Mouse (Mus musculus): ENCODE measurements around the gene Lemd1. TPM values are rescaled to one million over a fixed set of nuclear protein-coding genes. Genes with fewer than 3 reads are reported as not detected.

Lemd1 gene
- polyA plus RNA-seq, 1 experiment from 2014 or later, result 14.3 TPM

DNA sequence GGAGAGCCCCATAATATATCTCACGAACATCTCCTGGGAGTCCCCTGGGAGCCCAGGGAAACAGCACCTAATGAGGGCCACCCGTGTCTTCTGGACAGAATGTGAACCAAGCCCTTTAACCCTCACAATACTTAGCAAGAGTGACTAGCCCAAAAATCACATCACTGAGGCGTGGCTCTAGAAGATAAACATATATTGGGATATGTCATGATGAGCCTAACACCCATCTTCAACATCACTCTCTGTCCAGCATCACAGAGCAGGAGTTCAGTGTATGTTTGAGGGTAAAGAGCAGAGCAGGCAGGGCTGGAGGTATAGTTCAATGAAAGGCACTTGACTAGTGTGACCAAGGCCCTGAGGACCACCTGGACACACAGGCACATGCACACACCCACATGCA, 38.4 kb downstream of the Lemd1 start, which contains the start of gene Gm10188:
TSS of gene Gm10188 (minus strand) at position 101 of the 400 bp plus-strand sequence.
- no peaks in the 10 kb centered on the region for H3K9me3 ChIP-seq (replicated peaks)
- WGBS, result 87% methylated on average over 3 of the region's 3 CpGs
- H3K27ac ChIP-seq, result no peak within 1 kb of the TSS
- no peak within 1 kb of the TSS for H3K9ac ChIP-seq
- no peaks in the 10 kb centered on the region for H3K27me3 ChIP-seq
- no peaks in the 10 kb centered on the region; the same call in 1 of the 2 replicates for H3K36me3 ChIP-seq (ENCODE audit: poor library complexity, severe bottlenecking)
- ATAC-seq, result no peak
- H3K4me3 ChIP-seq, result no peak within 1 kb of the TSS
- H3K4me1 ChIP-seq, result 0 out of 2 replicates have a peak, but pooled peaks cover 8% of the 10 kb centered on the region
- no peak within 1 kb of the TSS for H3K4me2 ChIP-seq

- H3K36me3 ChIP-seq (ENCODE audit: poor library complexity, severe bottlenecking), result no peaks in the 10 kb centered on the region; the same call in 1 of the 2 replicates
- 0 out of 2 replicates have a peak overlapping the region, but pooled peaks have one; percentile 1 for H3K9ac ChIP-seq
- WGBS, result 33% methylated on average over 7 of the region's 7 CpGs
- no peak overlapping the region for H3K4me2 ChIP-seq
- no peaks in the 10 kb centered on the region for H3K9me3 ChIP-seq (replicated peaks)
- 0 out of 2 replicates have a peak, but pooled peaks have one; percentile 33 for ATAC-seq
- 0 out of 2 replicates have a peak overlapping the region, but pooled peaks have one; percentile 55 for H3K27ac ChIP-seq
- 0 out of 2 replicates have a peak, but pooled peaks cover 8% of the 10 kb centered on the region for H3K4me1 ChIP-seq
- H3K27me3 ChIP-seq, result no peaks in the 10 kb centered on the region
- no peak overlapping the region for H3K4me3 ChIP-seq
These were observed 40.4 kb downstream of the Lemd1 start for GRCm38 (mm10) chr1:132231470-132232274.

DNA sequence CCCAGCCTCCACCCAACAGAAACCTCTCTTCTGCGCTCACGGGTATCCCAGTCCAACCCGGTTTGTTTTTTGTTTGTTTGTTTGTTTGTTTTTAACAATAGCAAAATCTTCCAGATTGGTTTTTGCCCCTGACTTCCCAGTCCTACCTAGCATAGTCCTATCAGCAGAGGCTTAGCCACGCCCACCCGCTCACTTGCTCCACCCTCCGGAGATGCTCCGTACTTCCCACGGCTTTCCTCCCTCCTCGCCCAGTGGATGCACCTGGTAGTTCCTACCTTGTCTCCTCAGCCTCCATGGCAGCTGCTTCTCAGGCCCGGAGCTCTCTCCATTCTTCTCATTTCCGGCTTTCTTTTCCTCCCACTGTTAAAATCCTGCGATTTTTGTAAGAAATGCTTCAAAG, 42.3 kb downstream of the Lemd1 start:
- Histone ChIP-seq H3K27me3 (no peaks in the 10 kb centered on the region), H3K4me2 (no peak overlapping the region), H3K4me3 (no peak overlapping the region), H3K9me3 (replicated peaks) (no peaks in the 10 kb centered on the region), H3K27ac (no peak overlapping the region), H3K36me3 (ENCODE audit: poor library complexity, severe bottlenecking) (no peaks in the 10 kb centered on the region; the same call in 1 of the 2 replicates), H3K4me1 (0 out of 2 replicates have a peak, but pooled peaks cover 8% of the 10 kb centered on the region), H3K9ac (no peak overlapping the region)
- 19% methylated on average over 12 of the region's 12 CpGs for WGBS
- 0 out of 2 replicates have a peak, but pooled peaks have one; percentile 39 for ATAC-seq

GRCm38 (mm10) chr1:132234757-132235273, 43.6 kb downstream of the Lemd1 start:
- Histone ChIP-seq H3K9me3 (replicated peaks) (no peaks in the 10 kb centered on the region), H3K9ac (no peak overlapping the region), H3K4me1 (0 out of 2 replicates have a peak, but pooled peaks cover 8% of the 10 kb centered on the region), H3K27me3 (no peaks in the 10 kb centered on the region), H3K4me3 (no peak overlapping the region), H3K27ac (no peak overlapping the region), H3K4me2 (no peak overlapping the region), H3K36me3 (ENCODE audit: poor library complexity, severe bottlenecking) (no peaks in the 10 kb centered on the region)
- whole genome bisulfite sequencing, result 74% methylated on average over 9 of the region's 9 CpGs
- ATAC-seq, result no peak

- peak; percentile 53; the same call in 1 of the 2 replicates for ATAC-seq
- H3K4me3 ChIP-seq, result no peak overlapping the region
- no peak overlapping the region for H3K4me2 ChIP-seq
- no peaks in the 10 kb centered on the region for H3K36me3 ChIP-seq (ENCODE audit: poor library complexity, severe bottlenecking)
- 0 out of 2 replicates have a peak, but pooled peaks cover 3% of the 10 kb centered on the region for H3K4me1 ChIP-seq
- H3K9ac ChIP-seq, result no peak overlapping the region
- no peaks in the 10 kb centered on the region for H3K27me3 ChIP-seq
- no peak overlapping the region for H3K27ac ChIP-seq
- WGBS, result 23% methylated on average over 6 of the region's 6 CpGs
- no peaks in the 10 kb centered on the region for H3K9me3 ChIP-seq (replicated peaks)
These were observed 46.4 kb downstream of the Lemd1 start for GRCm38 (mm10) chr1:132237585-132238159.

GRCm38 (mm10) chr1:132245010-132245409, 53.8 kb downstream of the Lemd1 start:
- Histone ChIP-seq H3K4me2 (no peak overlapping the region), H3K4me3 (no peak overlapping the region), H3K4me1 (no peaks in the 10 kb centered on the region), H3K9ac (no peak overlapping the region), H3K9me3 (replicated peaks) (no peaks in the 10 kb centered on the region), H3K27me3 (no peaks in the 10 kb centered on the region), H3K27ac (no peak overlapping the region), H3K36me3 (ENCODE audit: poor library complexity, severe bottlenecking) (no peaks in the 10 kb centered on the region)
- ATAC-seq, result no peak
- 70% methylated on average over 5 of the region's 5 CpGs for WGBS

GRCm38 (mm10) chr1:132246137-132246536, 54.9 kb downstream of the Lemd1 start:
- no peaks in the 10 kb centered on the region for H3K4me1 ChIP-seq
- no peak overlapping the region for H3K9ac ChIP-seq
- H3K9me3 ChIP-seq (replicated peaks), result no peaks in the 10 kb centered on the region
- H3K36me3 ChIP-seq (ENCODE audit: poor library complexity, severe bottlenecking), result no peaks in the 10 kb centered on the region
- WGBS, result 73% methylated on average over 6 of the region's 6 CpGs
- no peak for ATAC-seq
- no peak overlapping the region for H3K4me3 ChIP-seq
- H3K4me2 ChIP-seq, result no peak overlapping the region
- H3K27me3 ChIP-seq, result no peaks in the 10 kb centered on the region
- H3K27ac ChIP-seq, result no peak overlapping the region

DNA sequence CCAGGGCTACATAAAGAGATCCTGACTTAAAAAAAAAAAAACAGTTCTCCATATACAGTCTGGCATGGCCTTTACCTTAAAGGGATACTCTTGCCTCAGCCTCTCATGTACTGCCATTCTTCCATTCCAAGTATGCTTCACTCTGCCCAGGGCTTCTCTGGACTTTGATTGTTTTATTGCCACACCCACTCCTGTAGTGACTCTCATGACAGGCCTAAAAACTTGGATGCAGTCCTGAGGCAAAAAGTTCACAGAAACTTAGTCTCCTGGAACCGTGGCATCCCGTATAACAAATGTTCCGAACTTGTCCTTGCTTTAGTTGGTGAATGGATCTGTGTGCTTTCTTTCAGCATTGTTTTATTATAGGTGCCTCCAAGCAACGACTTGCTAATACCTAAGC, 55.4 kb downstream of the Lemd1 start:
- WGBS, result 92% methylated on average over 4 of the region's 4 CpGs
- H3K9ac ChIP-seq, result no peak overlapping the region
- no peak overlapping the region for H3K4me2 ChIP-seq
- no peak overlapping the region for H3K4me3 ChIP-seq
- no peak for ATAC-seq
- H3K27me3 ChIP-seq, result no peaks in the 10 kb centered on the region
- H3K4me1 ChIP-seq, result no peaks in the 10 kb centered on the region
- H3K36me3 ChIP-seq (ENCODE audit: poor library complexity, severe bottlenecking), result no peaks in the 10 kb centered on the region
- H3K27ac ChIP-seq, result no peak overlapping the region
- no peaks in the 10 kb centered on the region for H3K9me3 ChIP-seq (replicated peaks)

GRCm38 (mm10) chr1:132254467-132254866, 63.2 kb downstream of the Lemd1 start:
- H3K4me2 ChIP-seq, result no peak overlapping the region
- 89% methylated on average over 6 of the region's 6 CpGs for WGBS
- no peak overlapping the region for H3K9ac ChIP-seq
- H3K27ac ChIP-seq, result no peak overlapping the region
- H3K4me1 ChIP-seq, result no peaks in the 10 kb centered on the region
- H3K36me3 ChIP-seq (ENCODE audit: poor library complexity, severe bottlenecking), result no peaks in the 10 kb centered on the region
- ATAC-seq, result no peak
- no peaks in the 10 kb centered on the region for H3K27me3 ChIP-seq
- no peak overlapping the region for H3K4me3 ChIP-seq
- H3K9me3 ChIP-seq (replicated peaks), result no peaks in the 10 kb centered on the region

GRCm38 (mm10) chr1:132260331-132260730, 69.1 kb downstream of the Lemd1 start:
- Histone ChIP-seq H3K9ac (no peak overlapping the region), H3K4me3 (no peak overlapping the region), H3K36me3 (ENCODE audit: poor library complexity, severe bottlenecking) (no peaks in the 10 kb centered on the region), H3K27me3 (no peaks in the 10 kb centered on the region), H3K27ac (no peak overlapping the region), H3K9me3 (replicated peaks) (no peaks in the 10 kb centered on the region), H3K4me1 (0 out of 2 replicates have a peak, but pooled peaks cover 3% of the 10 kb centered on the region), H3K4me2 (no peak overlapping the region)
- 92% methylated on average over 1 of the region's 1 CpGs for WGBS
- no peak for ATAC-seq

DNA sequence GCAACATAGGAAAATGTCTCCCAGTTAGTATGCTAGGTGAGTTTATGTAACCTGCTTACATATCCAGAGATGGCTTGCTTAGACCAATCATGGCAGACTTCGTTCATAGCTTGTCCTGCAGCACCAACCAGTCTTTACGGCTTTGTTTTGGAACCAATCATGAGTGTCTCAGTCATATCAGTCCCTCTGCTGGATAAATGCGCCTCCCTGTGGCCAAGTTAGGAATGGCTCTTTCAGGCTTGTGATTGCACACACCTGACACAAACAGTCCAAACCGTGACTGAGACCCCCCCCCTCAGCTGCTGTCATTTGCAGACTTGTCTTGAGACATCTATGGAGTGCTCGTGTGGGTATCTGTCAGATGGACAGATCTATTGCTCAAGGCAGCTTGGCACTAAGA, 69.8 kb downstream of the Lemd1 start:
- Histone ChIP-seq H3K27ac (no peak overlapping the region), H3K9me3 (replicated peaks) (no peaks in the 10 kb centered on the region), H3K9ac (no peak overlapping the region), H3K4me1 (0 out of 2 replicates have a peak, but pooled peaks cover 3% of the 10 kb centered on the region), H3K36me3 (ENCODE audit: poor library complexity, severe bottlenecking) (no peaks in the 10 kb centered on the region), H3K27me3 (no peaks in the 10 kb centered on the region), H3K4me2 (no peak overlapping the region), H3K4me3 (no peak overlapping the region)
- ATAC-seq, result no peak
- WGBS, result 64% methylated on average over 5 of the region's 5 CpGs

DNA sequence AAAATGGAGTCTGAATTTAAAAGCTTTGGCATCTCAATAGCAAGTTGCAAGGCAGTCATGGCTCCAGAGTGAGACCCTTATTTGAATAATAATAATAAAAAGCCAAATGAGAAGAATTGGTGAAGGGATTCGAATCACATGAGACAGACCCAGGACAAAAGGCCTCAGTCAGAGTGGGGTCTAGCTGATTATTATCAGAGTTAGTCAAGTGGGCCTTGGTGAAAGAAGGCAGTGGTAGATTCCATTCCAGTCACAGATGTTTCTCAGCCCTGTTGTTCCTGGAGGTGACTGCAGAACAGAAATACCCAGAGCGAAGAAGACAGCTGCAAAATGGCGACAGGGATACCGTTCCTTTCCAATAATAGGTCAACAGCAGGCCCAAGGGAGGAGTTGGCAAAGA, 72.4 kb downstream of the Lemd1 start:
- no peak overlapping the region for H3K27ac ChIP-seq
- peaks cover 12% of the 10 kb centered on the region; the same call in 1 of the 2 replicates for H3K4me1 ChIP-seq
- H3K9me3 ChIP-seq (replicated peaks), result no peaks in the 10 kb centered on the region
- no peak for ATAC-seq
- no peak overlapping the region for H3K4me2 ChIP-seq
- no peaks in the 10 kb centered on the region for H3K27me3 ChIP-seq
- no peaks in the 10 kb centered on the region for H3K36me3 ChIP-seq (ENCODE audit: poor library complexity, severe bottlenecking)
- H3K9ac ChIP-seq, result no peak overlapping the region
- no peak overlapping the region for H3K4me3 ChIP-seq
- WGBS, result 67% methylated on average over 4 of the region's 4 CpGs

All from forebrain, embryonic 13.5 days (tissue).